8 mouse cellular contexts compared by ENCODE assay signal in genomic region chr5:99613321-99614118, GRCm38 (mm10).
DNase-seq lines count a peak whose midpoint lies in the region; ATAC-seq and TF ChIP-seq lines count a peak whose summit lies in the region.

No protein-coding gene starts in this region.

- peaks cover 69% of the 10 kb centered on the region for H3K27me3 ChIP-seq in megakaryocyte, embryonic 14.5 days (replicated peaks)
- H3K27me3 ChIP-seq in liver, embryonic 12.5 days (replicated peaks), result peaks cover 42% of the 10 kb centered on the region
- no peaks in the 10 kb centered on the region for H3K27me3 ChIP-seq in stomach, postnatal 0 days (ENCODE audit: control insufficient read depth, insufficient read depth, low read length)

- H3K9ac ChIP-seq in liver, embryonic 12.5 days, result no peak overlapping the region
- no peak overlapping the region for H3K9ac ChIP-seq in stomach, postnatal 0 days (ENCODE audit: low read length)

- no peak overlapping the region for H3K27ac ChIP-seq in liver, embryonic 12.5 days
- no peak overlapping the region for H3K27ac ChIP-seq in stomach, postnatal 0 days (replicated peaks)

- 8% methylated on average over 24 of the region's 24 CpGs for WGBS in liver, embryonic 12.5 days (ENCODE audit: insufficient replicate concordance)
- 3% methylated on average over 24 of the region's 24 CpGs for WGBS in stomach, postnatal 0 days

- H3K4me2 ChIP-seq in liver, embryonic 12.5 days, result peak overlapping the region; percentile 46
- H3K4me2 ChIP-seq in stomach, postnatal 0 days (replicated peaks; ENCODE audit: low read depth), result peak overlapping the region; percentile 45

- DNase-seq in cerebellum, adult 9-10 months, result no peak
- DNase-seq in stomach, postnatal 0 days (ENCODE audit: low spot score), result no peak
- no peak for DNase-seq in cerebellum, adult 8-10 months
- DNase-seq in thymus, postnatal 4 days, result no peak

- H3K4me1 ChIP-seq in megakaryocyte, embryonic 14.5 days, result peaks cover 41% of the 10 kb centered on the region
- H3K4me1 ChIP-seq in liver, embryonic 12.5 days, result peaks cover 7% of the 10 kb centered on the region; the same call in 1 of the 2 replicates
- H3K4me1 ChIP-seq in stomach, postnatal 0 days (replicated peaks; ENCODE audit: control insufficient read depth, insufficient read depth), result no peaks in the 10 kb centered on the region

- peaks cover 9% of the 10 kb centered on the region for H3K9me3 ChIP-seq in megakaryocyte, embryonic 14.5 days
- H3K9me3 ChIP-seq in liver, embryonic 12.5 days (replicated peaks), result no peaks in the 10 kb centered on the region
- no peaks in the 10 kb centered on the region for H3K9me3 ChIP-seq in stomach, postnatal 0 days (ENCODE audit: control insufficient read depth, low read length)

- H3K4me3 ChIP-seq in megakaryocyte, embryonic 14.5 days (replicated peaks), result peak overlapping the region; percentile 75
- peak overlapping the region; percentile 13 for H3K4me3 ChIP-seq in liver, embryonic 12.5 days
- H3K4me3 ChIP-seq in stomach, postnatal 0 days (ENCODE audit: low read depth, low read length), result peak overlapping the region; percentile 12; the same call in 1 of the 2 replicates

- no peak for TF ChIP-seq CTCF in stomach, postnatal 0 days (IDR thresholded peaks at IDR 0.05; ENCODE audit: low read depth)

- peak; percentile 45; the same call in 1 of the 2 replicates for ATAC-seq in cerebellum, adult (ENCODE audit: insufficient number of reproducible peaks, low FRiP score, low TSS enrichment)
- ATAC-seq in megakaryocyte, adult 5-6 weeks (ENCODE audit: poor library complexity, severe bottlenecking), result no peak
- no peak for ATAC-seq in liver, embryonic 12.5 days
- no peak for ATAC-seq in stomach, postnatal 0 days (ENCODE audit: low FRiP score, low TSS enrichment)

- TF ChIP-seq EP300 in stomach, postnatal 0 days (optimal IDR thresholded peaks at IDR 0.05), result no peak

- H3K36me3 ChIP-seq in megakaryocyte, embryonic 14.5 days (replicated peaks; ENCODE audit: low read length), result no peaks in the 10 kb centered on the region
- no peaks in the 10 kb centered on the region for H3K36me3 ChIP-seq in liver, embryonic 12.5 days
- no peaks in the 10 kb centered on the region for H3K36me3 ChIP-seq in stomach, postnatal 0 days (ENCODE audit: control insufficient read depth, insufficient read depth, low read length)

Comparison
In these comparisons a context has a peak if more than half of its experiments do, and no peak if none do; other contexts are left out.
1. H3K4me3 ChIP-seq: peak in every context shown above with its lines; median percentile 75 in megakaryocyte, embryonic 14.5 days; 13 in liver, embryonic 12.5 days; 12 in stomach, postnatal 0 days.